Mouse (Mus musculus) heart, postnatal 14 days (tissue): ENCODE results near the gene Sstr3. TPM values are rescaled to one million over a fixed set of nuclear protein-coding genes. Genes with fewer than 3 reads are reported as not detected.

Experiments
- DNase-seq, 2 experiments: peaks; one replicate each; pipeline ENCODE4 v3.0.0; 2021 to 2022
- intact Hi-C: fragments of 180-260 bp; cut with DNase I; formaldehyde crosslinking; loops from one replicate; pipeline ENCODE4 v1.15.1; 2025
- total RNA-seq, 2 experiments: library from RNA; stranded (reverse); gene quantifications; 2 replicates each; pipeline ENCODE4 v1.2.3; 2021

Gene Sstr3
- total RNA-seq, 2 experiments from 2014 or later, result not detected

DNA sequence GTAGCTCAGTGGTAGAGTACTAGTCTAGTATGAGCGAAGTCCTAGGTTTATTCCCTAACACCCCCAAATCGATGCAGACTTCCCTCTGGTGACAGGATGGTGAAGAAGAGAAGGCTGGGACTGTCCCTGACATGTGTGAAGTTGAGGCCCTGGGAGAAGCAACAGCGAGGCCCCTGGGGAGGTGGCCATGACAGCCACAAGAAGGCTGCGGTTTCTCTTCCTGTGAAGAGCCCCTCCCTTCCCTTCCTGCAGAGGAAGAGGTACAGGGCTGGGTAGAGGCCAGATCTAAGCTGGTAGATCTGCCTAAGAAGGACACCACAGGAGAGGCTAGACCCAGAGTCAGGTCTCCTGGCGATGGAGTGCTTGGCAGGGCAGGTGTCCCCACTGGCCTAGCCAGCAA lies 19.5 kb upstream of the Sstr3 start:
- DNase-seq, result no peak
- intact Hi-C loops, result no loop called here

DNA sequence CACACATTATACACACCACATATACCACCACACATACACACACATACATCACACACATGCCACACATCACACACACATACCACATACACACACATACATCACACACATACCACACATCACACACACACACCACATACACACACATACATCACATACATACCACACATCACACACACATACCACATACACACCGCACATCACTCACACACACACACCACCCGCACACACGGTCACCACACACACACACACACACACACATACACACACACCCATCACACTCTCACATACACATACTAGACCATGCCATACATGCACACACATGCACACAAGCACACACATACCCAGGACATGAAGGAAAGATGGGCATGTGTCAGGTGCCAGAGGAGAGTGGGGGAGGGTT lies 18.9 kb upstream of the Sstr3 start:
- DNase-seq, result no peak

DNA sequence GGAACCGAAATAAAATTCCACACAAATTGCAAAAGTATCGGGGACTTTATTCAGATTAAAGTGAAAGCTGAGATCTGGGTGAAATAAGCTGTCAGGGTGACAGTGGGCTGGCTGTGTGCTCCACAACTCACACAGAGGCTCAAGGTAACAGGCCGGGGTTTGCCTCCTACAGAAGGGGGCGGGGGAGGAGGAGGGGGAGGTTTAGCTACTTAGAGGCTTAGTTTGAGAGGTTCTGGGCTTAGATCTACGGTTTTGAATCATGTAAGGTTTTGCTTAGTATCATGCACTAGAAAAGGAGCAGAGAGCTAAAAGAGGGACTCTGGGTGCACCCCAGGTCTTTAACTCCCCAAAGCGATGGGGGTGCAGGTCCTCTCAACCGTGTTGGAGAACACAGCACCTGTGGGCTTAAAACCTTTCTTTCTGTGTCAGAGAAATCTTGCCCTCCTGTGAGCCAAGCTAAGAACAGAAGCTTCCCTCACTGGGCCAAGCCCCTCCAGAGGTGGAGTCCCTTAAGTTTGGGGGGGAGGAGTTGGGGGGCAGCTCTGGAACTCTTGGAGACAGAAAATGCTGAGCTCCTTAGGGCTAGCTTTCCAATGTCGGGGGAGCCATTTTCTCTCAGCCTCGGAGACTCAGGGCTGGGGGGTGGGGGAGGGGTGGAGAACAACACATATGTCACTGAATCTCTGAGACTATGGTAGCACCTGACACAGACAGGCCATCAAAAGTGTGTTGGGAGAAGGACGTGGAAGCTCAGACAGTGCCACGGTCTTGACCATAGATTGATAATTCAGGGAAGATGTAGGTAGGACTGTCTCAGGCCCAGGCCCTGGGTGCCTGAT lies 14.9 kb upstream of the Sstr3 start:
- no peak for DNase-seq
- intact Hi-C loops, result no loop called here

More for the DNA sequence above, 18.9 kb upstream of the Sstr3 start:
- intact Hi-C loops, result no loop called here

DNA sequence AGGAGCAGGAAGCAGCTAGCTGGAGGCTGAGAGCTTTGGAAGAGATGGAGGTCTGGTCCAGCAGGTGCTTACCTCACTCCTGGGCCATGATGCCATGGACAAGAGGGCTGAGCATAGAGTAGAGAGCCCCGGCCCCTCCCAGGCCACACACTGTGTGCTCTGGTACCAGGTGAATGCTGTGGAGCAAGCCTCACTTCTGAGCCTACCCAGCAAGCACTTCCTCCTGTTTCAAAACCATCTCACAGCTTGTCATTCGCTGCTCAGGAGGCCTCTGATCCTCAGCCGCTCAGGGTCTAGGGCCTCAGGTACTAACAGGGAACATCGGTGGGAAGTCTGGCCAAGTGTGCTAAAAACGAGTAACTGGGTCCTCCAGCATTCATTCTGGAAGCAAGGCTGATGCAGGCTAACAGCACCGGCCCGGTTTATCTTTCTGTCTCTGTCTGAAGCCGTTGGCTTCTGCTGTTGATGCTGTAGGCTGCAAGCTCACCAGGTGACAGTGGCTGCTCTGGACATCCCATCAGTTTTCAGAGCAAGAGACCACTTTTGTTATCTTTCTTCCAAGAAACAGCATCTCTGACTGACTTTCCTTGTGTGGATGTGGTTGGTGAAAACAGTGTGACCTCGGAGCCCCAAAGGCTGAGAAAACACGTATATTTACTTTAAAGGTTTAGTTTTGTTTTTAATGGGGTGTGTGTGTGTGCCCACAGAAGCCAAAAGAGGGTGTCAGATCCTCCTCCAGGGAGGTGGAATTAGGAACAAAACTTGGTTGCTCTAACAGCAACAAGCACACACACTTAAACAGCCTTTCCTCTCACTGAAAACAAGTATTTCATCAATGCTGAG lies 13.4 kb upstream of the Sstr3 start:
- no peak for DNase-seq
- intact Hi-C loops, result no loop called here

DNA sequence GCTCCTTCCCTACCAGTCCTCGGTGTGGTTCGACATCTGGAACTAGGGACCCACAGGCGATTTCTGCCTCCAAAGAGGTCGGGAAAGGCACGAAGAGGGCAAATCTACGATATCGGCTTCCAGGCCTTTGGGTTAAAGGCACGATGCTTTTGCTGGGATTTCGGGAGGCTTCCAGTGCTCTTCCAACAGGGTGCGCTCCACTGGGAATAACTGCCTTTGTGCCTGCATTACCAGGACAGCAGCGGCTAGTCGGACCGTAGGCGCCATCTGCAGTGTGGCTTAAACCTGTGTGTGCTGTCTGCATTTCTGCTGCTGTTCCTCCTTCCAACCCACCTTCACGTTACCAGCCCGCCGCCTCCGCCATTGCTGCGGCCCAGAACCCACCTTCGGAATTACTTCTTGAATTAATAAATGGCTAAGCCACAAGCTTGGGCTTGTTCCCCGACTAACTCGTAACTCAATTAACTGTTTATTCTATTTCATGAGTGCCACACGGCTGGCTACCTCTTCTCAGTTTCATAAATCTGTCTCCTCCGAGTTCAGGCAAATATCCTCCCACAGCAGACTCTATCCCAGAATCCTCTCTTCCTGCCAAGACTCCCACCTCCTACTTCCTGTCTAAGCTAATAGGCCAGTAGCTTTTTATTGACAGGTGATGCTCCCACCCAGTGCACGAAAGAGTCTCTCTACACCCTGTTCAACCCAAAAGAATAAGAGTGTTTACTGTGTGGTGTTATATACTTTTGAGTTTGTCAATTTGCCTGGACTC lies 10.2 kb upstream of the Sstr3 start:
- intact Hi-C loops, result no loop called here
- no peak for DNase-seq

GRCm38 (mm10) chr15:78549189-78549734 lies 4.8 kb upstream of the Sstr3 start:
- intact Hi-C loops, result no loop called here

GRCm38 (mm10) chr15:78548711-78549110 lies 4.2 kb upstream of the Sstr3 start:
- intact Hi-C loops, result no loop called here
- DNase-seq, result no peak

More at GRCm38 (mm10) chr15:78549189-78549734, 4.8 kb upstream of the Sstr3 start:
- no peak for DNase-seq

DNA sequence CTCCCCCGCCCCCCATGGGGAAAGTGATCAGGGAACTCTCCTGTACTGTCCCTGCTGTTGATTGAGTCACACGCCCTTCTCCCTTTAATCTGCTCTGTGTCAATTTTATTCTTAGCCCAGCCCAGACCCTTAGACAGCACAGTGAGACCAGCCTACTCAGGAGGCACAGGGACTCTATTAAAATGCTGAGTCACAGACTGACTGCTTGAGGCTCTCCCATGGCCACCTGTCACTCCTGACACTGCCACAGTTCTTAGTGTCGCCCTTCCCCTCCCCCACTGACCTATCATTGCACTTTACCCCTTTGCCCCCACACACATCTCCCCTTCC lies 3.8 kb upstream of the Sstr3 start:
- intact Hi-C loops, result no loop called here
- DNase-seq, result no peak

DNA sequence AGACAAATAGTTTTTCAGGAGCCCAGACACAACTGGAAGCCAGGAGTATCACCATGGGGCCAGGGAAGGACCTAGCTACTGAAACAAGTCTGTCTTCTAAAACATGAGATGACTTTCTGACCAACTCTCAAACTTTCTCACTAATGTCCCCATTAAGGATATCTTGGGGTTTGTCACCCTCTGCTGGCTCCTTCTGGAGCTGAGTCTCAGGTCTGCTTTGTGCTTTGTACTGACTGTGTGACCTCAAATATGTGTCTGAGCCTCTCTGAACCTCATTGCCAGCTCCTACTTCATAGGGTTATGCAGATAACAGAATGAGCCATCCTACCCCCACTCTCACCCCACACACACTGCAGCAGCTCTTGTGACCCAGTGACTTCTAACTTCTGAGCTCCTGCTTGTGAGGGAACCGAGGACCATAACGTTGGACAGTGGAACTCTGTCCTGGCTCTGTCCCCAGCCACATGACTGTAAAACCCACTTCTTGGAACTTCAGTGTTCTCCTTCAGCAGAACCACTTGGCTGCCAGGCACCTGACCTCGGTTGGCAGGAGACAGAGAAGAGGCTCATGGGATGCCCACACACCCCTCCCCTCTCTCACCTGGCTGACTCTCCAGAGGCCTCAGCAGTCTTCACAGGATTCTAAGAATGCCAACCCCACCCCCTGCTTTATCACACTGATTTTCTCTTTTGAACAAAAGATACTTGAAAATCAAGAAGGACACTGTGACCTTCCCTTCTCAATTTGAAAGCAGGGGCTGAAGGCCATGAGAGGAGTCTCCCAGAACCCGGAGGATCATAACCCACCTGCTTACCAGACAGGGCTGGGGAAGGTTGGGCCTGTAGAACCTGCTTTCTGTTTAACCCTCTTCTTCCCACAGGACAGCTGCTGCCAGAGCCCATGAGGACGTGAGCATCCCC lies 3.2 kb upstream of the Sstr3 start:
- intact Hi-C loops, result no loop called here
- DNase-seq, result peak; percentile 39 to 49

- intact Hi-C loops, result no loop called here
- no peak for DNase-seq
Measured at GRCm38 (mm10) chr15:78546060-78546459, 1.6 kb upstream of the Sstr3 start.

DNA sequence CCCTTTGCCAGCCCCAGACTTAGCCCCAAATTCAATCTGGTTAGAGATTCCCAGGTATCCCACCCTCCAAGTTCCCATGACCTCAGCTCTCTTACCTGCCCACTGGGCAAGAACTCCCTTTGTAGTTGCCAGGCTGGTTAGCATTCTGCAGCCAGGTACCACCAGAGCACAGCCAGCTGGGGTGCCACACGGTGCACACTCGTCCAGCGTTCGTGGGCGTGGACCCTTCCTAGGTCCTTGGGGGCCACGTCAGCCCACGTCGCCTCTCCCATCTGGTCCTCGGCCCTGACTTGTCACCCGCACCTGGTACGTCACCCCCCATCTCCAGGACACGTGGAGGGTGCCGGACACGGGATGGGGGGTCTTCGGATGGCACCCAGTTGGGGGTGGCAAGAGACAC lies 444 bp downstream of the Sstr3 start:
- no peak for DNase-seq
- intact Hi-C loops, result no loop called here

DNA sequence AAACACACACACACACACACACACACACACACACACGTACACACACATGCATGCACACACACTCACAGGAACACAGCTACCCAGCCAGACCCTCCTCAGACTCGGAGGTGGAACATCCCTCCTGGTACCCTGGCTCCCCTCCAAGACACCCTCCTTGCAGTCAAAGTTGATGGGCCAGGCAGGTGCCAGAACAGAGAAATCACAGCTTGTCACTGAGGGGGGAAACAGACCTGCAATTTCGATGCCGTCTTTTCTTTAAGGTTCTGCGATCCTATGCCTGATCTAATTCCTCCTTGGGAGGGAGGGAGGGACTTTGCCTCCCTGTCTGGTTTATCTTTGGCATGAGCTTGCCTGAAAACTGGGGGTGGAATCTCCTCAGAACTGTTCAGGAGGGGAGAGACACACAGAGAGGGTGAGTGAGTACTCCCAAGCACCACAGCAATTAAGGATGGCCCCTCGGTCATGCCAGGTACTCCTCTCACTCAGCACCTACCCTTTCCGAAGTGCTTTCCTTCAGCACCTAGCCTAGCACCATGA lies 1.6 kb downstream of the Sstr3 start:
- intact Hi-C loops, result no loop called here
- no peak for DNase-seq

DNA sequence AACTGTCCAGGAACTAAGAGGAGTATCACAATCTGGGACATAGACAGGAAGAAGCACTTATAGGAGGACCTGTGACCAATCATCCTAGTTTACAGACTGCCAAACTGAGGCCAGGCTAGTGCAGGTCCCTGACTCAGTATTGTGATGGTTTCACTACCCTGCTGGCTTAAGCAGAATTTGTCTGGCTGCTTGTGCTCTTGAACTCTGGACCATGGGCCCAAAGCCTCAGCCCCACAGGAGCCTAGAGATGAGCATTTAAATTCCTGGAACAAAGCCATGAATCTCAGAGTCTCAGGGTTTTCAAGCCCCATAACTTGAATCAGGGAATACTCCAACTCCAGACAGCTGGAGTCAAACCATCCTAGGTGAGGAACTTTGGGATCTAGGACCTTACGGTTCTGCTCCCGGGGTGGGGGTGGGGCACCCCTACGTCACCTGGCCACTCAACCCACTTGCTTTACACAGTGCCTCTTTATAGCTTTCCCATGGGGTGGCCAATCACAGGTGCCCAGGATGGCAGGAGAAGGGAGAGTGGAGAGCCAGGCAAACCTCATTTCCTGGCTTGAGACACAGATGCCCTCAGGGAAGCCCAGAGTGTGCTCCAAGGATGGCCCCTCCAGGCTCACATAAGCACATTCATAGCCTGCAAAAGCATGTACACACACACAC lies 2.3 kb downstream of the Sstr3 start:
- no peak for DNase-seq
- intact Hi-C loops, result no loop called here

DNA sequence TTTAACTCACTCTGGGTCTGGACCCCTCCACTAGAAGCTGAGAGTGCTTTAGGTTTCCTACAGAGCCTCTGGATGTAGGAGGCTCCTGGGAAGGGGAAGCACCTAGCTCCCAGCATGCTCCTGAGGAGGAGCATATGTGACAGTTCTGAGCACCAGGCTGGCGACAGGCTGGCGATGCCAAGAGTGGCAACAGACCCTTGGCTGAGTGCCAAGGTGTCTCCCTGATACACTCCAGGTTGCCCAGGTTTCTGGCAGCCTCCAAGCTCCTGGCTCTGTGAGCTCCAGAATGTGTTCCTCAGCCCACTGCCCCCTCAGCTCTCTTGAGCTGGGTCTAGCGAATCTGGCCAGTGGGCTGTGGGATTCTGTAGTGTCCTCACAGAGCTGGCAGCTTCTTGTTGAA lies 2.9 kb downstream of the Sstr3 start:
- peak; percentile 33 to 69 for DNase-seq
- intact Hi-C loops, result no loop called here

DNA sequence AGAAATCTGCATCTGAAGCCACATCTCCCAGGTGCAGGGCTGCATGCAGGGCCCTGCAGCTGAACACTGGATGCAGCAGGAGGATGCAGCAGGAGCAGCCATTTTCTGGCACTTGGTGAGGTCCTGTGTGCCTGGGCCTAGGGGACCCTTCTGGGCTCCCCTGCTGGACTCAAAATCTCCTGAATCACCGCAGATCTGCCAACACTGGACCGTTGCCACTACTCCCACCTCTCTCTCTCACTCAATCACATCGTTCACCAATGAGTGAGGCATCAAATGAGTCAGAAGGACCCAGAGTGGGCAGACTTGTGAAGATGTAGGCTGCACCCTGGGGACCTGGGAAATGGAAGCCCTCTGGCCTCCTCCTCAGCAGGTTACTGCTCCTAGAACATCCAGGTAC lies 3.4 kb downstream of the Sstr3 start:
- intact Hi-C loops, result no loop called here
- DNase-seq, result no peak

DNA sequence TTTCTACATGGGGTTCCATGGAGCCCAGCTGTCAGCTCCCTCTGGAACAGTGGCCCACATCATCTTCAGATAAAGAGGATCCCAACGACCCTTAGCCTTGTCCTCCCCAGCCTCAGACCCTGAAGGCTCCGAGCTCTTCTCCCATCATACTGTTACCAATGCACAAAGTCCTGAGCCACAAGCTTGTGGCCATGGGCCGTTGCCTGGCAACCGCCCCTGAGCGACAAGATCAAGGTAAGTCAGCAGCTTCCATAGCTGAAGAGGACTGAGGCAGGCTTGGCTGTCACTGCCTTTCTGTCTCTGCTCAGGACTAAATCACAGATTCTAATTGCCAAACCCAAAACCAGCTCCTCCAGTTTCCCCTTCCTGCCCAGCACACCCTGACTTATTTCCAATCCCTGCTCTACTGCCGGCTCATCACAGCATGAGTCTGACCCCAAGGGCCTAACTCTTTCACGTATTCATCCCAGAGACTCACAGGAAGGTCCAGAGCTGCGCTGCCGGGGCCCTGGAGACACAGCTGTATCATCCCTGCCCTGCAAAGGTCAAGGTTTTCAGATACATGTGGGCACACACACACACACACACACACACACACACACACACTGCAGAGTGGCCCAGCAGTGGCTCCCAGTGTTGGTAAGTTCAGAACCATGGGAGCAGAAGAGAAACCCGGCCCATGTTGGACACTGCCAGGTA lies 8.6 kb downstream of the Sstr3 start:
- intact Hi-C loops, result loop anchor here (10.0 kb wide), 2 partner anchors 181 to 281 kb away; no protein-coding TSS in a partner anchor
- no peak for DNase-seq

DNA sequence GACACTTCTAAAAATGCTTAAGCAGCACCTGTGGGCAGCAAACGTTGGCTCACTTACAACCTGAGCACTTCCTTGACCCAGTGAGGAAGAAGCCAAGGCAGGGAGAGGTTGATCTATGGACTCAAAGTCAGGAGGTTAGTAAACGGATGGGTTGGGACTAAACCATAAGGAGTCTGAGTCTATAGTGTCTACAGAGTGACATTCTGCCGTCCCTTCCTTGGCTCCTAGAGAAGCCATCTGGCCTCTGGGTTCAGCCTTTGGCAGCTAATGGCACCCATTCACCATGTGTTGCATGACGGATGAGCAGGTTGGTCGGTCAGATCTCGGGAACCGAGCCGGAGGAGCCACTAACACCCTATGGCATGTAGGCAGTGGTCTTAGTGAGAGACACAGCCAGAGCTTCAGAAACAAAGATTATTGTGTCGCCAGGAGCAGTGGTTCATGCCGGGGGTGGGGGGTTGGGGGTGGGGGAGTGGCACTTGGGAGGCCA lies 11.1 kb downstream of the Sstr3 start:
- DNase-seq, result no peak
- intact Hi-C loops, result loop anchor here (5.0 to 10.0 kb wide), 4 partner anchors 49 to 356 kb away; no protein-coding TSS in a partner anchor
